Mouse (Mus musculus): ENCODE measurements around the gene Efs. TPM values are rescaled to one million over a fixed set of nuclear protein-coding genes. Genes with fewer than 3 reads are reported as not detected.
"Not testable (repeated sequence)": the region's sequence is repeated elsewhere in the genome, so short reads cannot be mapped to it uniquely, and the experiment has no call there.

The Efs gene
- total RNA-seq, 2 experiments from 2014 or later = not detected

- no peak for ATAC-seq (replicated peaks; ENCODE audit: poor library complexity, severe bottlenecking)
Measured at GRCm38 (mm10) chr14:54951587-54951986, 25.7 kb upstream of the Efs start.

DNA sequence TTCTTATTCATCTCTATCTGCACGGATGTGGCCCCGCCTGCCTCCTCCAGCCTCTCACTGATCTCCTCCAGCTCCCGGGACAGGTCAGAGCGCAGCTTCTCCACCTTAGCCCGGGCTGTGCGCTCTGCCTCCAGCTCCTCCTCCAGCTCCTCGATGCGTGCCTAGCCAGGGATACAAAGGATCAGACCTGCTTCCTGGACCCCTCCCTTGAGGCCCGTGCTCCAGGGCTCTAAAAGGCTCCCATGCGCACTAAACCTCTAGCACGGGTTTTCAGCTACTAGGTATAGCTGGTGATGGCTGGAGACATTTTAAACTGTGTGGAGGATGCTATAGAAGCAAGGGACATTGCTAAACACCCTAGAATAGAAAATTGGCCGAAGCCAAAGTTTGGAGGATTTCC, 24.6 kb upstream of the Efs start:
- no peak for ATAC-seq (replicated peaks; ENCODE audit: poor library complexity, severe bottlenecking)

DNA sequence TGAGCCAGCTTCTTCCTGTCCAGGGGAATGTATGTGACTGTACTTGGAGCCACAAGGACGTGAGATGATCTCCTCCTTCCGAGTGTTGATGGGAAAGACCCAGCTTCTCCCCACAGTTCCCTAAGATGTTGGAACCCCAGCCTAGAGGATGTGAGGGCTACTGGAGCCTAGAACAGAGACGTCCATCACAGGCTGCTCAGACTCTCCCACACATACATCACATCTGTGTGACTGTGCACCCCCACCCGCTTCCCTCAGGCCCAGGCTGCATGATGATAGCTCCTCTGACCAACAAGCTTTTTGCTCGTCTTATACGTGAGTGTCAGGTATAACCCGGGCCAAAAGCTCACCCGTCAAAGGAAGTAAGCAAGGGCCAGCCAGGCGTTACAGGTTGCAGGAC, 22.9 kb upstream of the Efs start:
- ATAC-seq (replicated peaks; ENCODE audit: poor library complexity, severe bottlenecking) = no peak

DNA sequence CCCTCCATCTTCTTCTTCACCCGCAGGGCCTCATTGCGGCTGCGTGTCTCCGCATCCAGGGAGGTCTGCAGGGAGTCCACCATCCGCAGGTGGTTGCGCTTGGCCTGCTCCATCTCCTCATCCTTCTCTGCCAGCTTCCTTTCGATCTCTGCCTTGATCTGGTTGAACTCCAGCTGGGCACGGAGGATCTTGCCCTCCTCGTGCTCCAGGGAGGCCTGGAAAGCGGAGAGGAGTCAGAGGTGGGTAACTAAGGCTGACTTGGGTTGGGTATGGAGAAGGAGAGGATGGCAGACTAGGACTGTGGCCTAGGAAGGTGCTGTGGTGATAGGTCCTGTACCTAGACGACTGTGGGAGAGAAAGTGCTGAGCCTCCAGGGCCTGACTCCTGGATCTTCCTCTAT, 21.1 kb upstream of the Efs start:
- ATAC-seq (replicated peaks; ENCODE audit: poor library complexity, severe bottlenecking) = not testable (repeated sequence)

GRCm38 (mm10) chr14:54945975-54946704, 20.2 kb upstream of the Efs start:
- no peak for ATAC-seq (replicated peaks; ENCODE audit: poor library complexity, severe bottlenecking)

DNA sequence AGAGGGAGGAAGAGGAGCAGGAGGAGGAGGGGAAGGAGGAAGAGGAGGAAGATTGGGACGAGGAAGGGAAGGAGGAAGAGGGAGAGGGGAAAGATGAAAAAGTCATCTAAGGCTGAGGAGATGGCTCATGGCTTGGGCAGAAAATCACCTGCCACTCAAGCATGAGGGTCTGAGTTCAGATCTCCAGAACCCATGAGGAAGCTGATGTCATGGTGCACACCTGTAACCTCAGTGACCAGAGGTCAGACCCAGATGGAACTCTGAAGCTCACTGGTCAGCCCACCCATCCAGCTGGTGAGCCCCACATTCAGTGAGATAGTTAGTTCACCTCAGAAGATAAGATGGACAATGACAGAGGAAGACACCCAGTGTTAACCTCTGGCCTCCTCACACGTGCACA, 19.0 kb upstream of the Efs start:
- no peak for ATAC-seq (replicated peaks; ENCODE audit: poor library complexity, severe bottlenecking)

DNA sequence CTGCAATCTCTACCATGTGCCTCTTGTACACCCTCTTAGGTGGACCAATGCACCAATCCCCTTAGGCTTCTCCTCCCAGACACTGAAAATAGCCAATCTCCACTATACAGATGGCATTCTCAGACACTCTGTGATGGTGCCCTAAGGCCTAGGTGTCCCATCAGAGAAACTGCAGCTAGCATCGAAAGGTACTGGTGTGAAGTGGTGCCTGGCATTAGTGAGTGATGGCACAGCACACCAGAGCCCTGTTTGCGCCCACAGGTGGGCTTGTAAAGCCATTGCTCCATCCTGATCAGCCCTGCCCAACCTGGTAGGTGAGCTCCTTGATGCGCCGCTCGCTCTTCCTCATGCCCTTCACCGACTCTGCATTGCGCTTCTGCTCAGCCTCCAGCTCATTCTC, 18.0 kb upstream of the Efs start:
- ATAC-seq (replicated peaks; ENCODE audit: poor library complexity, severe bottlenecking) = no peak

- no peak for ATAC-seq (replicated peaks; ENCODE audit: poor library complexity, severe bottlenecking)
Measured at GRCm38 (mm10) chr14:54942479-54942878, 16.6 kb upstream of the Efs start.

- no peak for ATAC-seq (replicated peaks; ENCODE audit: poor library complexity, severe bottlenecking)
Measured at GRCm38 (mm10) chr14:54941024-54941978, 15.4 kb upstream of the Efs start.

DNA sequence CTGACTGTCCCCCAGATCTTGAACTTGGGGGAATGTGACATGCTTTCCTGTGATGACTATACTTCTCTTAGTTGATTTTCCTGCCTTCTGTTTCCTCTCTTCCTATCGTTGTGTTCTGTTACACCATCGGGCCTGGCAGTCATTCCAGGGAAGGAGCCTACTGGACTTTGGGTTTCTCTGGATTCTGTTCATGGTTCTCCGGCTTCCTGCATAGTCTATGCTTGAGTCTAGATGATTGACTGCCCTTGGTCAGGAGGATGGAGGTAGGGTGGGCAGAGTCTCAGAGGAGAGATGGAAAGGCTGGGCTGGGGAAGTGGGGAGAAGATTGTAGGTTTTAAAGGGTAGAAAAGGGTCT, 14.2 kb upstream of the Efs start:
- no peak for ATAC-seq (replicated peaks; ENCODE audit: poor library complexity, severe bottlenecking)

DNA sequence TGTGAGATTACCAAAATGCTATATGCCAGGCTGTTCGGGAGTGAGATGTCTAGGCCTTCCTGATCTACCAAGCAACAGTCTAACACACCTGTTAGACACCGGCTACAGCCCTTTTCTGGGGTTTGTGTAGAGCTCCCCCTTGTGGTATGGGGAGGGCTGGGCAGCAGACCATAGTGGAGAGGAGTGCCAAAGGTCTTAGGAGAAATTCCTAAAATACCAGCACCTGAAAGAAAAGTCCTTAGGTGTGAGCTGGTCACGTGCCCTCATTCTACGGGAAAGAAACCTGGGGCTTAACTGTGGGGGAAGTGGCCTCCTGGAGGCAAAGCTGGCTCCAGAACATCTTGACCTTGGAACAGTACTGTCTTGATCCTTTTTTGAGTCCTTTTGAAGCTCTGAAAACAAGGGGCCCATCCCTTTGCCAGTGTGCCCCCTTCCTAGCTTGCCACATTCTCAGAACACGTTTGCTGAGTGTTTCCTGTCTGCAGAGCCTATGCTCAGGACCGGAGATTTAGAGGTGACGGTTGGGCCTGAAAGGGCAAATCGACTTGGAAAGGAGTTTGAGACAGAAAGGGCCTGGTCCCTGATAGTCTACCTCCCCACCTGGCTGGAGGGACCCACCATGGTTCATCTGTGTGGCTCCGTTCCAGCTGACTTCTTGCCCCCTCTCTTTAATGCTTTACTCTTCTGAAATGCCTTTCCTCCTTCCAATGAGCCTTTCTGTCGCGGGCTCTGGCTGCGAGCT, 13.7 kb upstream of the Efs start:
- ATAC-seq (replicated peaks; ENCODE audit: poor library complexity, severe bottlenecking) = peak; percentile 53; the same call in 1 of the 2 replicates

DNA sequence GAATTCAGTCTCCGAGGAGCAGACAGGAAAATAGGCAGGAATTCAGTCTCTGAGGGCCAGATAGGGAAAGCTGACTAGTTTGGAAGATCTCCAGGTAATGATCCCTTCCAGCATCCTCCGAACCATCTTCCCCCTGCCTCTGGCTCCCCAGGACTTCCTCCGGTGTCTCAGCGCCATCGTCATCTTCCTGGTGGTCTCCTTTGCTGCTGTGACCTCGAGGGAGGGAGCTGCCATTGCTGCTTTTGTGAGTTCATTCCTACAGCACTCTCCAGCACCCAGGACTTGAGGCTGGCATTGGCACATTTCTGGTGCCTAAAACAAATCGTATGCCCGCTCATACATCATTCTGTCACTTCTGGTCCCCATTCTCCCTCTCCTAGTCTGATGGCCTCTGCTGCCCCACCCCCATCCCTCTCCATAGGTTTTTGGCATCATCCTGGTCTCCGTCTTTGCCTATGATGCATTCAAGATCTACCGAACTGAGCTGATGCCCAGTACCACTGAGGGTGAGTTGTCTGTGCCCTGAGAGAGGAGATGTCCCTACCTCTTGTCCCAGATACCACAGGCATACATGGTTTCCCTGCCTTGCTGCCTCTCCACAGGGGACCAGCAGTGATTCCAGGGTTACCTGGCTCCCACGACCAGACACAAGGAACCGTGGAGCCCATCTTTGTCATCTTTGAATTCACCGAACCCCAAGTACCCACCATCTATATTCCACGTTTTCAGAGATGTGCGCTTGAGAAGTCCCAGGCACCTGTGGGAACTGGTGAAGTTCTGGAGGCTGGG, 12.7 kb upstream of the Efs start:
- no peak for ATAC-seq (replicated peaks; ENCODE audit: poor library complexity, severe bottlenecking)

DNA sequence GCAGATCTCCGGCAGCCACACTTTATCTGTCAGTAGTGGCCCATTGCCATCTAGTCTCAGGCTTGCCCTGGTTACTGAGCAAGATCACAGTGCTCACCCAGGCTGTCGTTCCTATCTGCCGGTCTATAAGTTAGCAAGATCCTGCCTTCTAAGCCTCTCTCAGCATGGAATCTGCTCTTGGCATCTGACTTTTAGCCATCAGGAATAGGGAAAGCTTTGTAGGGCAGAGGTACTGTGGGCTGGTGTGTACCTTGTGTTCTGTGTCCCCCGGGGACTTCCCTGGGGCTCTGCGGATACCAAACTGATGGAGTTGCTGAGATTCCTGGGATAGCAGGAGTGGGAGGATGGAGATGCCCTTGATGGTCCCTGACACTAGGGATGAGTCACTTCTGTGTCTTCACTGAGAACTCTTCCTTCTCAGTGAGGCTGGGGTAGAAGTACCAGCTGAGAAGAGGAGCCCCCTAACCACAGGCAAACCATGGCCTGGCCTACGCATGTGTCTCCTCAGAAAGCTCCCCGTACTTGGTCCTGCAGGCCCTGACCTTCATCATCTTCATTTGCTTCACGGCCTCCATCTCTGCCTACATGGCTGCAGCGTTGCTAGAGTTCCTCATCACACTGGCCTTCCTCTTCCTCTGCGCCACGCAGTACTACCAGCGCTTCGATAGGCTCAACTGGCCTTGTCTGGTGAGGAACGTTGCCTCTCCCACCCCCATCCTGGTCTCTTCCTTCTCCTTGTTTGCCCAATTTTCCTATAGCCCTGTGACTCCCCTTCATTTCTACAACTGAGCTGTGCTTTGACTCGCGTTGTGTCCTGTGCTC, 11.6 kb upstream of the Efs start:
- no peak for ATAC-seq (replicated peaks; ENCODE audit: poor library complexity, severe bottlenecking)

- peak; percentile 74 for ATAC-seq (replicated peaks; ENCODE audit: poor library complexity, severe bottlenecking)
Measured at GRCm38 (mm10) chr14:54936831-54937160, 10.9 kb upstream of the Efs start.

DNA sequence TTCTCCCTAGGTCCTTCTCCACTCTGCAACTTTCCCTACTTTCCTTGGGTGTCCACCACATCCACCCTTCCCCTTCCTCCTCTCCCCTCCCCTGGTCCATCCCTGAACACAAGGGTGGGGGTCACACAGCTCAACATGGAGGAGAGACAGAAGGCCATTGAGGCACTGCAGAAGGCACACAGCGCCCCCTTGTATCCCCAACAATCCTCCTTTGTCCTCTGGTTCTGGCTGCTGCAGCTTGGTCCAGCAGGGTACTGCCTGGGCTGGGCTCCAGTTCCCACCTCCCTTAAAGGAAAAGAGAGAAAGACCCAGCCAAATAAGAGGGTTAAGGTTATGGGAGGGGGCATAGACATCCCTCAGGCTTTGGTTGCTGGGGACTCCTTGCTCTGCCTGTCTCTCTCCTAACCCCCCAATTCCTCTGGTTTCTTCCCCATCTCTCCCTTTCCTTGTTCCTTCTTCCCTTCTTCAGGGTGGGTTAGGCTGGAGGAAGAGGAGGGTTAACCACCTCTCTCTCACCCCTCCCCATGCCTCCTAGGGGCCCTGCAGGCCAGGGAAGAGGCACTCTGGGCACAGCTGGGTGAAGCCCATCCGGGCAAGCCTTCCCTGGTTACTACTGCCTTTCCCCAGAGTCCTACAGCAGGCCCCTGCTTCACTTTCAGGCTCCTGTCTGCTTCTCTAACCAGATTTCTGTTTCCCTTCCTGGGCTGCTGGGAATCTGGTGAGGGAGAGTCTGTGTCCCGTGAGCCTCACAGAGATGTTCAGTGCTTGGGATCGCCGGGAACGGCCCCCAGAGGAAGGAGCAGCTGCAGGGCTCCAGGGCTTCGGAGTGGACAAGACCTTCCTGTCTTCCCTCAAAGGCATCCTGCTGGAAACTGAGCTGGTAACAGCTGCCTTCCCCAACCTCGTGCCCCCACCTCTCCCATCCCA, 10.2 kb upstream of the Efs start, which contains the start of gene Cmtm5:
TSS of gene Cmtm5 (plus strand) at position 358 of the 927 bp plus-strand sequence.
- no peak for ATAC-seq (replicated peaks; ENCODE audit: poor library complexity, severe bottlenecking)

DNA sequence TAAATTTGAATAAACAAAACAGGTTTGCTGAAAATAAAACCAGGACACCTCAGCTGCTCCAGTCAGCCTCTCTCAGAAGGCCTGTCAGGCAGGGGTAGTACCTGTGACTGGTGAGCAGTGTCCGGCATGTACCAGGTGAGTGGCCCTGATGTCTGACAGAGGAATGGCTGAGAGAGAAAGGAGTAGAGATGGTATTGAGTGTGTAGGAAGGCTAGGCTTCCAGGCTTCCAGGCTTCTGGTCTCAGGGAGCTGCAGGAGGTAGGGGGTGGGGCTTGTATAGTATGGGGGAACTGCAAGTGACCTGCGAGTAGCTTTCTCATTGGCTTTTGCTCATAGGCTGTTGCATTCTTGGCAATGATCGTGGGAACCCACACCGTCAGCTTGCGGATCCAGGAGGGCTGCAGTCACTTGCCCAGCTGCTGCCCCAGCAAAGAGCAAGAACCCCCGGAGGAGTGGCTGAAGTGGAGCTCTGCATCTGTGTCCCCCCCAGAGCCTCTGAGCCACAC, 6.8 kb upstream of the Efs start, which contains the start of gene Il25:
TSS of gene Il25 (plus strand) at position 51 of the 506 bp plus-strand sequence.
- no peak for ATAC-seq (replicated peaks; ENCODE audit: poor library complexity, severe bottlenecking)

GRCm38 (mm10) chr14:54930431-54930830, 4.5 kb upstream of the Efs start:
- ATAC-seq (replicated peaks; ENCODE audit: poor library complexity, severe bottlenecking) = no peak

DNA sequence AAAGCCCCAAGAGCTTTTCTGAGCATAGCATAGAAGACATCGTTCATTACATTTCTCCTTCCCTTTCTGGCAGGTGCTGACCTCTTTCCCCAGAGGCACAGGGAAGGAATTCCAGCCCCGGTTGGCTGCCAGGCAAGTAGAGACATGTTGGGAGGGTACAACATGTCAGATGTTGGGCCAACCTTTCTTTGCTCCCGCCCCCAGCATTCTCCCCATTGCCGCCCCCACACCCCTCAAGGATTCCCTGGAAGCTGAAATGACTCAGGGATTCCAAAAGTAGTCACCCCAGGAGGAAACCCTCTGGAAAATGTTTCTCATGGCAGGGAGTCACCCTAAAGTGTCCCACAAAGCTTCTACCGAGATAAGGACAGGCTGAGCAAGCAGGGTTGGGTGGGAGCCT, 3.9 kb upstream of the Efs start:
- ATAC-seq (replicated peaks; ENCODE audit: poor library complexity, severe bottlenecking) = no peak

All from granulocyte monocyte progenitor cell, adult 5-6 weeks (primary cell).